Comparison of ENCODE assay signal across 23 mouse cellular contexts in genomic region chr10:70948276-70948675, GRCm38 (mm10).
DNase-seq lines count a peak whose midpoint lies in the region; ATAC-seq and TF ChIP-seq lines count a peak whose summit lies in the region.
"Had no signal": no experiment of that assay in that cellular context is flagged by ENCODE, and none has a peak within 500 bp of the region (broad histone marks: within the 10 kb centered on the region; RNA-seq: fewer than 3 reads in every experiment).

No protein-coding gene starts in this region.

- DNase-seq in forebrain, embryonic 14.5 days (ENCODE audit: low spot score): peak; percentile 21
- no peak for DNase-seq in forebrain, embryonic 11.5 days (ENCODE audit: low spot score)
- peak; percentile 20 to 33 for DNase-seq in layer of hippocampus, adult 2 months (ENCODE audit: low spot score in 2 of 2)
- no peak for DNase-seq in layer of hippocampus, postnatal 14 days (ENCODE audit: low spot score in 2 of 2)
- peak; percentile 19 for DNase-seq in right cerebral cortex, adult 18-20 months
- DNase-seq in right cerebral cortex, adult 2 months (ENCODE audit: low spot score in 2 of 2): no peak
- DNase-seq in right cerebral cortex, postnatal 25 days: peak; percentile 39
- DNase-seq: adrenal gland, postnatal 10 days; B cell, adult 2 months; cerebellum, adult 8-10 months; heart, adult 11 months; heart, postnatal 36 days; kidney, adult 11 months; thymus, adult 2 months had no signal

- no peak overlapping the region for H3K4me2 ChIP-seq in forebrain, embryonic 14.5 days (ENCODE audit: low read length)
- H3K4me2 ChIP-seq in forebrain, embryonic 11.5 days (ENCODE audit: low read depth, low read length, severe bottlenecking): no peak overlapping the region
- H3K4me2 ChIP-seq: heart, embryonic 13.5 days; liver, embryonic 15.5 days; neural tube, embryonic 15.5 days; stomach, embryonic 15.5 days had no signal

- H3K36me3 ChIP-seq in forebrain, embryonic 14.5 days (ENCODE audit: control insufficient read depth, insufficient read depth, low read length): no peaks in the 10 kb centered on the region
- no peaks in the 10 kb centered on the region for H3K36me3 ChIP-seq in forebrain, embryonic 11.5 days (ENCODE audit: control insufficient read depth, insufficient read depth, low read length)
- H3K36me3 ChIP-seq: liver, embryonic 15.5 days; neural tube, embryonic 15.5 days had no signal

- peaks cover 12% of the 10 kb centered on the region; the same call in 1 of the 2 replicates for H3K4me1 ChIP-seq in forebrain, embryonic 14.5 days (ENCODE audit: control insufficient read depth, insufficient read depth, low read length)
- H3K4me1 ChIP-seq in forebrain, embryonic 11.5 days (replicated peaks; ENCODE audit: control insufficient read depth, insufficient read depth, low read length): no peaks in the 10 kb centered on the region; the same call in 1 of the 2 replicates
- H3K4me1 ChIP-seq: liver, embryonic 15.5 days had no signal

- H3K4me3 ChIP-seq in forebrain, embryonic 14.5 days (ENCODE audit: low read depth, low read length): no peak overlapping the region
- no peak overlapping the region for H3K4me3 ChIP-seq in forebrain, embryonic 11.5 days (ENCODE audit: low read depth, low read length)
- no peak overlapping the region for H3K4me3 ChIP-seq in layer of hippocampus, adult 2 months
- H3K4me3 ChIP-seq: embryonic facial prominence, embryonic 10.5 days; heart, embryonic 13.5 days; liver, embryonic 15.5 days; myocyte; neural tube, embryonic 15.5 days; stomach, embryonic 15.5 days had no signal

- TF ChIP-seq CTCF in layer of hippocampus, adult 2 months (conservative IDR thresholded peaks at IDR 0.05): no peak

- H3K9me3 ChIP-seq in forebrain, embryonic 14.5 days (replicated peaks; ENCODE audit: control insufficient read depth, low read length): no peaks in the 10 kb centered on the region
- no peaks in the 10 kb centered on the region for H3K9me3 ChIP-seq in forebrain, embryonic 11.5 days (ENCODE audit: control insufficient read depth, low read length)
- H3K9me3 ChIP-seq: embryonic facial prominence, embryonic 10.5 days; heart, embryonic 13.5 days; liver, embryonic 15.5 days; neural tube, embryonic 15.5 days; stomach, embryonic 15.5 days had no signal

- WGBS in forebrain, embryonic 14.5 days: 83% methylated on average over 10 of the region's 10 CpGs
- 90% methylated on average over 10 of the region's 10 CpGs for WGBS in forebrain, embryonic 11.5 days

- no peak overlapping the region for H3K9ac ChIP-seq in forebrain, embryonic 14.5 days (ENCODE audit: low read length)
- no peak overlapping the region for H3K9ac ChIP-seq in forebrain, embryonic 11.5 days (ENCODE audit: low read length)
- H3K9ac ChIP-seq: heart, embryonic 13.5 days; liver, embryonic 15.5 days; neural tube, embryonic 15.5 days; stomach, embryonic 15.5 days had no signal

- H3K27me3 ChIP-seq in forebrain, embryonic 14.5 days (replicated peaks; ENCODE audit: control insufficient read depth, insufficient read depth, low read length): no peaks in the 10 kb centered on the region
- no peaks in the 10 kb centered on the region for H3K27me3 ChIP-seq in forebrain, embryonic 11.5 days (ENCODE audit: control insufficient read depth, insufficient read depth, low read length)
- H3K27me3 ChIP-seq: heart, embryonic 13.5 days; liver, embryonic 15.5 days; neural tube, embryonic 15.5 days; stomach, embryonic 15.5 days had no signal

- no peak overlapping the region; the same call in 1 of the 2 replicates for H3K27ac ChIP-seq in forebrain, embryonic 14.5 days (ENCODE audit: low read depth, low read length)
- H3K27ac ChIP-seq in forebrain, embryonic 11.5 days (ENCODE audit: low read depth, low read length): no peak overlapping the region
- 0 out of 2 replicates have a peak overlapping the region, but pooled peaks have one; percentile 28 for H3K27ac ChIP-seq in layer of hippocampus, adult 2 months
- H3K27ac ChIP-seq: embryonic facial prominence, embryonic 10.5 days; heart, embryonic 13.5 days; kidney, postnatal 0 days; liver, embryonic 15.5 days; stomach, embryonic 15.5 days had no signal

- no peak for ATAC-seq in forebrain, embryonic 14.5 days
- ATAC-seq in forebrain, embryonic 11.5 days (replicated peaks; ENCODE audit: low FRiP score): no peak
- ATAC-seq: forebrain, embryonic 16.5 days; lung, postnatal 0 days had no signal

Comparison
In these comparisons a context has a peak if more than half of its experiments do, and no peak if none do; other contexts are left out.
1. DNase-seq: peak in forebrain, embryonic 14.5 days (single experiment), layer of hippocampus, adult 2 months (2 of 2), right cerebral cortex, adult 18-20 months (single experiment) and right cerebral cortex, postnatal 25 days (single experiment); none in forebrain, embryonic 11.5 days (single experiment), layer of hippocampus, postnatal 14 days (0 of 2) and right cerebral cortex, adult 2 months (0 of 2).